ENCODE assay signal across 8 mouse cellular contexts in genomic region chr6:125132470-125132869, GRCm38 (mm10). TPM values are rescaled to one million over a fixed set of nuclear protein-coding genes. Genes with fewer than 3 reads are reported as not detected.
A peak's percentile ranks its signal among the peaks of the same experiment; 100 is the strongest.
DNase-seq lines count a peak whose midpoint lies in the region; ATAC-seq and TF ChIP-seq lines count a peak whose summit lies in the region.

No protein-coding gene starts in this region.

- H3K9ac ChIP-seq in kidney, postnatal 0 days (ENCODE audit: low read depth, low read length): peak overlapping the region; percentile 77
- peak overlapping the region; percentile 85 for H3K9ac ChIP-seq in hindbrain, embryonic 16.5 days (ENCODE audit: low read depth, low read length)
- H3K9ac ChIP-seq in midbrain, embryonic 15.5 days: peak overlapping the region; percentile 68

- H3K4me1 ChIP-seq in kidney, postnatal 0 days (replicated peaks; ENCODE audit: insufficient read depth, low read length): peaks cover 3% of the 10 kb centered on the region; the same call in 1 of the 2 replicates
- peaks cover 1% of the 10 kb centered on the region; the same call in 1 of the 2 replicates for H3K4me1 ChIP-seq in cortical plate, adult 2 months (ENCODE audit: control insufficient read depth, insufficient read depth, low read length)
- peaks cover 9% of the 10 kb centered on the region for H3K4me1 ChIP-seq in hindbrain, embryonic 16.5 days (ENCODE audit: control insufficient read depth, insufficient read depth, low read depth, low read length)
- peaks cover 16% of the 10 kb centered on the region for H3K4me1 ChIP-seq in midbrain, embryonic 15.5 days

- intact Hi-C loops in left cerebral cortex, postnatal 4 days (cut with DNase I): no loop called here

- no peak for DNase-seq in kidney, postnatal 0 days (ENCODE audit: low spot score)
- DNase-seq in kidney, adult 11 months: no peak
- no peak for DNase-seq in left cerebral cortex, postnatal 4 days
- no peak for DNase-seq in cerebellum, postnatal 10 days

- WGBS in kidney, postnatal 0 days: 5% methylated on average over 11 of the region's 11 CpGs
- WGBS in hindbrain, embryonic 16.5 days: 11% methylated on average over 11 of the region's 11 CpGs
- 10% methylated on average over 11 of the region's 11 CpGs for WGBS in midbrain, embryonic 15.5 days

- no peak overlapping the region; the same call in 1 of the 2 replicates for H3K27ac ChIP-seq in kidney, postnatal 0 days
- H3K27ac ChIP-seq in cortical plate, adult 2 months (ENCODE audit: insufficient read depth, low read length): no peak overlapping the region
- H3K27ac ChIP-seq in hindbrain, embryonic 16.5 days (ENCODE audit: low read depth, low read length): no peak overlapping the region
- H3K27ac ChIP-seq in midbrain, embryonic 15.5 days: no peak overlapping the region

- peak overlapping the region; percentile 83 for H3K4me2 ChIP-seq in kidney, postnatal 0 days (ENCODE audit: low read length)
- H3K4me2 ChIP-seq in hindbrain, embryonic 16.5 days (ENCODE audit: low read length): peak overlapping the region; percentile 94
- H3K4me2 ChIP-seq in midbrain, embryonic 15.5 days: peak overlapping the region; percentile 67

- no peak for TF ChIP-seq POLR2A in cortical plate, adult 2 months (IDR thresholded peaks at IDR 0.05; ENCODE audit: extremely low read depth, insufficient read depth, low read length)

- TF ChIP-seq CTCF in kidney, postnatal 0 days (IDR thresholded peaks at IDR 0.05; ENCODE audit: low read depth): no peak
- TF ChIP-seq CTCF in cortical plate, adult 2 months (IDR thresholded peaks at IDR 0.05; ENCODE audit: extremely low read depth, insufficient read depth, low read length): no peak

- peak overlapping the region; percentile 73 for H3K4me3 ChIP-seq in kidney, postnatal 0 days (replicated peaks; ENCODE audit: low read depth, low read length)
- peak overlapping the region; percentile 87 for H3K4me3 ChIP-seq in cortical plate, adult 2 months (ENCODE audit: insufficient read depth, low read length)
- peak overlapping the region; percentile 92 for H3K4me3 ChIP-seq in hindbrain, embryonic 16.5 days (ENCODE audit: low read length)
- peak overlapping the region; percentile 67 for H3K4me3 ChIP-seq in midbrain, embryonic 15.5 days

- ATAC-seq in kidney, postnatal 0 days (replicated peaks; ENCODE audit: low FRiP score, low read depth): no peak
- ATAC-seq in hindbrain, embryonic 16.5 days: no peak
- no peak for ATAC-seq in midbrain, embryonic 15.5 days (replicated peaks)
- no peak for ATAC-seq in CD4-positive, CD25-positive, alpha-beta regulatory T cell, adult 4 months

- H3K27me3 ChIP-seq in kidney, postnatal 0 days (ENCODE audit: insufficient read depth, low read length): no peaks in the 10 kb centered on the region
- H3K27me3 ChIP-seq in hindbrain, embryonic 16.5 days (replicated peaks; ENCODE audit: control insufficient read depth, insufficient read depth, low read length): no peaks in the 10 kb centered on the region
- no peaks in the 10 kb centered on the region for H3K27me3 ChIP-seq in midbrain, embryonic 15.5 days (replicated peaks)

- H3K9me3 ChIP-seq in kidney, postnatal 0 days (replicated peaks; ENCODE audit: low read length): no peaks in the 10 kb centered on the region
- H3K9me3 ChIP-seq in hindbrain, embryonic 16.5 days (ENCODE audit: control insufficient read depth, low read length): no peaks in the 10 kb centered on the region
- H3K9me3 ChIP-seq in midbrain, embryonic 15.5 days: no peaks in the 10 kb centered on the region

- H3K36me3 ChIP-seq in kidney, postnatal 0 days (ENCODE audit: insufficient read depth, low read length): peaks cover 44% of the 10 kb centered on the region
- H3K36me3 ChIP-seq in hindbrain, embryonic 16.5 days (ENCODE audit: control insufficient read depth, insufficient read depth, low read length): peaks cover 45% of the 10 kb centered on the region
- H3K36me3 ChIP-seq in midbrain, embryonic 15.5 days (replicated peaks): peaks cover 44% of the 10 kb centered on the region

RNA-seq across cellular contexts. Expression of gene Nop2, which starts 0.8 kb away (rescaled TPM):
- polyA plus RNA-seq in kidney, postnatal 0 days (2015; fragmentation: Nextera tagmentation; extraction: Ambion mirVana): 41.1 and 43.2 TPM in 2 replicates
- polyA plus RNA-seq in cortical plate, adult 2 months (2012; rRNA removed): 20.0 and 21.5 TPM in 2 replicates
- polyA plus RNA-seq in hindbrain, embryonic 16.5 days (2015; fragmentation: Nextera tagmentation; extraction: Ambion mirVana): 48.6 and 50.7 TPM in 2 replicates
- 48.4 and 49.1 TPM in 2 replicates for polyA plus RNA-seq in midbrain, embryonic 15.5 days (2015; fragmentation: Nextera tagmentation; extraction: Ambion mirVana)
- polyA plus RNA-seq in CD4-positive, CD25-positive, alpha-beta regulatory T cell, adult 4 months (2017; shearing (Covaris generic)): 10 to 100 TPM; 51.5 to 59.7 TPM
- total RNA-seq in left cerebral cortex, postnatal 4 days (2021): 10 to 100 TPM; 43.0 to 44.5 TPM

RNA-seq across cellular contexts. Expression of gene Iffo1, which starts 12.6 kb away (rescaled TPM):
- 8.1 and 8.7 TPM in 2 replicates for polyA plus RNA-seq in kidney, postnatal 0 days (2015; fragmentation: Nextera tagmentation; extraction: Ambion mirVana)
- polyA plus RNA-seq in cortical plate, adult 2 months (2012; rRNA removed): 96.9 and 97.6 TPM in 2 replicates
- 20.3 and 21.9 TPM in 2 replicates for polyA plus RNA-seq in hindbrain, embryonic 16.5 days (2015; fragmentation: Nextera tagmentation; extraction: Ambion mirVana)
- 22.0 and 23.3 TPM in 2 replicates for polyA plus RNA-seq in midbrain, embryonic 15.5 days (2015; fragmentation: Nextera tagmentation; extraction: Ambion mirVana)
- polyA plus RNA-seq in CD4-positive, CD25-positive, alpha-beta regulatory T cell, adult 4 months (2017; shearing (Covaris generic)): 10 to 100 TPM in 1 of 2 experiments, 1 to 10 TPM in 1; 9.5 to 10.6 TPM
- total RNA-seq in left cerebral cortex, postnatal 4 days (2021): 10 to 100 TPM; 27.0 to 28.3 TPM

RNA-seq across cellular contexts. Expression of gene Gapdh, which starts 33.8 kb away (rescaled TPM):
- polyA plus RNA-seq in kidney, postnatal 0 days (2015; fragmentation: Nextera tagmentation; extraction: Ambion mirVana): 1,529 and 1,548 TPM in 2 replicates
- polyA plus RNA-seq in cortical plate, adult 2 months (2012; rRNA removed): 4,394 and 4,549 TPM in 2 replicates
- 1,587 and 1,624 TPM in 2 replicates for polyA plus RNA-seq in hindbrain, embryonic 16.5 days (2015; fragmentation: Nextera tagmentation; extraction: Ambion mirVana)
- 1,389 and 1,453 TPM in 2 replicates for polyA plus RNA-seq in midbrain, embryonic 15.5 days (2015; fragmentation: Nextera tagmentation; extraction: Ambion mirVana)
- 100 to 1,000 TPM; 215 to 384 TPM for polyA plus RNA-seq in CD4-positive, CD25-positive, alpha-beta regulatory T cell, adult 4 months (2017; shearing (Covaris generic))
- total RNA-seq in left cerebral cortex, postnatal 4 days (2021): 1,000 to 10,000 TPM; 1,244 to 1,314 TPM

RNA-seq across cellular contexts. Expression of gene Chd4, which starts 36.7 kb away (rescaled TPM):
- polyA plus RNA-seq in kidney, postnatal 0 days (2015; fragmentation: Nextera tagmentation; extraction: Ambion mirVana): 60.7 and 64.2 TPM in 2 replicates
- 79.0 and 80.7 TPM in 2 replicates for polyA plus RNA-seq in cortical plate, adult 2 months (2012; rRNA removed)
- 66.6 and 68.4 TPM in 2 replicates for polyA plus RNA-seq in hindbrain, embryonic 16.5 days (2015; fragmentation: Nextera tagmentation; extraction: Ambion mirVana)
- polyA plus RNA-seq in midbrain, embryonic 15.5 days (2015; fragmentation: Nextera tagmentation; extraction: Ambion mirVana): 105 and 125 TPM in 2 replicates
- 10 to 100 TPM; 61.4 to 71.9 TPM for polyA plus RNA-seq in CD4-positive, CD25-positive, alpha-beta regulatory T cell, adult 4 months (2017; shearing (Covaris generic))
- total RNA-seq in left cerebral cortex, postnatal 4 days (2021): 100 to 1,000 TPM; 173 to 175 TPM

RNA-seq across cellular contexts. Expression of gene Ncapd2, which starts 59.0 kb away (rescaled TPM):
- 43.8 and 48.0 TPM in 2 replicates for polyA plus RNA-seq in kidney, postnatal 0 days (2015; fragmentation: Nextera tagmentation; extraction: Ambion mirVana)
- polyA plus RNA-seq in cortical plate, adult 2 months (2012; rRNA removed): 53.5 and 58.3 TPM in 2 replicates
- 37.7 and 50.2 TPM in 2 replicates for polyA plus RNA-seq in hindbrain, embryonic 16.5 days (2015; fragmentation: Nextera tagmentation; extraction: Ambion mirVana)
- 58.3 and 58.6 TPM in 2 replicates for polyA plus RNA-seq in midbrain, embryonic 15.5 days (2015; fragmentation: Nextera tagmentation; extraction: Ambion mirVana)
- 10 to 100 TPM; 22.6 to 49.4 TPM for polyA plus RNA-seq in CD4-positive, CD25-positive, alpha-beta regulatory T cell, adult 4 months (2017; shearing (Covaris generic))
- total RNA-seq in left cerebral cortex, postnatal 4 days (2021): 10 to 100 TPM; 44.9 to 51.4 TPM
